Mouse (Mus musculus): ENCODE measurements at regions not wholly inside any gene's neighbourhood (a gene's known extent, or its start where the extent isn't known, plus 50 kb on each side); places are given as distances from the start of the nearest gene placed in this dataset.

DNA sequence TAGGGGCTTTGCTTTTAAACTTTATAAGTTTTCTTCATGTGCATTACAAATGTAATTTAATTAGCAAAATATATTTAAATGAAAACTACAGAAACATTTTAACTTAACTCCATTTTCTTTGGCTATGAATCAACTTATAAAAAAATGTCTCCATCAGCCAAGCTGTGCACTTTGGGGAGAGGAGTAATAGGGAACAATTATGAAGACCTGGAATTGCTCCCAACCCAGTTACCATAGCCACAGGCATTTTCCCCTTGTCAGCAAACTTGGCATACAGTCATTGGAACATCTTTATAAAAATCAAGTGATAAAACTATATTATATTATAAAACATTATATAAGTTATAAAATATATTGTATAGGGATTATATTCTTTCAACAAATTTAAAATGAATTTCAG, 65.0 kb downstream of the Atxn7l3b start:
- no peak for DNase-seq

DNA sequence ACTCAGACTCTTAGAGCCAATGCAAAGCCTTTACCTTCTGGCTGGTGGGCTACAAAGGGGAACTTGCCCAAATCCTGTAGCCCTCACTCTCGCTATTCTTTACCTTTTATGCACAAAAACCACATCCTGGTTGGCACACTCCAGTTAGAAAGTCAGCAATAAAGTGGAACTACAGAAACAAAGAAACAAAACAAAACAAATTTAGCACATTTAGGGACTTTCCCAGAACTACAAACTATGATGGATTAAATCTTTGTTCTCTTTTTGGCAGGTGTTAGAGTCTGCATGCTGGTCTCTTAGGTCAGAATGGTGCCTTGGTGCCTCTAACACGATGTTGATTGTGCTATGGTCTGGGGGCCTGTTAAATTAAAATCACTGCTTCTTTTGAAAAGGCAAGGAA, 65.4 kb downstream of the Atxn7l3b start:
- DNase-seq, result no peak

GRCm38 (mm10) chr10:112851997-112852396, 76.8 kb downstream of the Atxn7l3b start:
- DNase-seq, result no peak

- peak; percentile 5 for DNase-seq
These were observed 82.6 kb downstream of the Atxn7l3b start for GRCm38 (mm10) chr10:112846225-112846624.

- DNase-seq, result peak; percentile 9
These were observed 91.3 kb downstream of the Atxn7l3b start for GRCm38 (mm10) chr10:112837400-112838035.

DNA sequence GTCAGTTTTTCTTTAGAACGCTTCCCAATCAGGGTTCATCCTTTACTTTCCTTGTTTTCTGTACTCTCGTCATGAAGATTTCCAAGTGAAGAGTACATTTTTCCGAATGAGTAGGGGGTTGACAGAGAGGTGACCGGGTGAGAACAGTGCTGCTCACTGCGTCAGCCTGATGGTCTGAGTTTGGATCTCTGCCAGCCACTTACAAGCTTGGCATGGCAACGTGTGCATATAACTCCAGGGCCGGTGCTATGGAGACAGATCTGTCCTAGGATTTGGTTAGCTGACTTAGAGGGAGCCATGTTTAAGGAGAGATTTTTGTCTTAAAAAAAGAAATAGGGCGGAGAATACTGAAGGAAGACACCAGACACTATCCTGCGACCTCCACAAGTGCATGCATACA, 92.8 kb downstream of the Atxn7l3b start:
- DNase-seq, result no peak

DNA sequence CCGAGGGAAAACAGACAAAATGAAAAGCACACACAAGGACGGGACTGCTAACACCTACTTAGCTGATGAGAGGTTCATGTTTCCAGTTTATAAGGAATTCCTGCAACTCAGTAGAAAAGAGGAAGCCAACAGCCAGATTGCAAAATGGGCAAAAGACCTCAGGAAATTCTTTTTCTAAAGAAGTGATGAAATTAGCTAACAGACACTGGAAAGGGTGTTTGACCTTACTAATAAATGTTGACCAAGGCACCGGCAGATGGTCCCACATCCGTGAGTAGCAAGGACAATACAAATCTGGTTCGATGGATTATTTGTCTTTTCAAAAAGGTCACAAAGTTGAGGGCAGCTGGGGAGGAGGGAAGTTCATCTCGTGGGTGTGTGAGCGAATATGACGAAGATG, 93.3 kb downstream of the Atxn7l3b start:
- no peak for DNase-seq

DNA sequence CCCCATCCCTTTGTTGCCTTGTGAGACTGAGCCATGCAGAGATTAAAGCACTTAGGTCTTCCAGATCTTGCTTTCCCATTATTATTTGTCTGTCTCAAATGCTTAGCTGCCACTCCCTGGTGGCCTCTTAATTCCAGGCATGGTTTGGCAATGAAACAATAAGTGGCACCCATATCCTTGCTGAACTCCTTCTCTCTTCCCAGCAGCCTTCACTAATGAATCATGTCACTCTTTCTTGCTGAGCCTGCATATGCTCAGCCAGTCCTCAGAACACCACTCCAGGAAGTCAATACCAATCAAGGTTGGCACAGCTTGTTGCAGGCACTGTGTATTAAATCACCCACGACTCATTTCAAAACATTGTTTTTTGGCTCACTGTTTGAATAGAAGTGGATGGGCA, 118.6 kb downstream of the Atxn7l3b start:
- DNase-seq, result no peak

- peak; percentile 20 for DNase-seq
These were observed 125.2 kb downstream of the Atxn7l3b start for GRCm38 (mm10) chr10:112803557-112803956.

- peak; percentile 27 for DNase-seq
These were observed 127.2 kb downstream of the Atxn7l3b start for GRCm38 (mm10) chr10:112801560-112801959.

GRCm38 (mm10) chr10:112798603-112799002, 130.2 kb downstream of the Atxn7l3b start:
- DNase-seq, result no peak

GRCm38 (mm10) chr10:112798090-112798489, 130.7 kb downstream of the Atxn7l3b start:
- no peak for DNase-seq

- no peak for DNase-seq
These were observed 132.9 kb downstream of the Atxn7l3b start for GRCm38 (mm10) chr10:112795938-112796337.

DNA sequence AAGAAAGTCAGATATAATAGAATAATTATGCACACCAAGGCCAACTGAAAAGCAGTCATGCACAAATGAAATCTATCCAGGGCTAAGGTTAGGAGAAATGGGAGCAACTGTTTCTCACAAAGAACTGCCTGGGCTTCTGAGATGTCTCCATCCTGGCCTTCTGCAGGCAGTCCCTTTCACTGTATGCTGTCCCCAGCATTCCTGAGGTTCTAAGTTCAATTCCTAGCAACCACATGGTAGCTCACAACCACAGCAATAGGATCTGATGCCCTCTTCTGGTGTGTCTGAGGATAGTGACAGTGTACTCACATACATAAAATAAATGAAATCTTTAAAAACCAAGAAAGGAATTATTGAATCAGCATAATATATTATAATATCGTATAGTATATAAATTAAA, 133.3 kb downstream of the Atxn7l3b start:
- no peak for DNase-seq

DNA sequence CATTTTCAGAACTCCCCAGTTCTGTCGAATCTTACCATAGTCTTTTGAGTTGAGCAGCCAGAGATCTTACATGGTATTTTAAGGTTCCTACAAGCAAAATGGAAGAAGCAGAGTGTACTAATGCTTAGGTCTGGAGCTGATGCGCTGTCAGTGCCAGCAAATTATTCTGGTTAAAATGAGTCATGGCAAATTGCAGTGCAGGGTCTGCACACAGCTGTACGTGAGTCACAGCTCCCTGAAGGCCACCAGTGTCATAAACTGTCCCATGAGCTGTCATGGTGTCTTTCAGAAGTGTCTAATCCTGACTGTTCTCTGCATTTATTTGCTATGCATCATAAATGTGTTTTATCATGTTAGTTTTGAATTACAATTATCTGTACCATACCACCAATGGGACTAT, 140.6 kb downstream of the Atxn7l3b start:
- DNase-seq, result no peak

GRCm38 (mm10) chr10:112774262-112774661, 154.5 kb downstream of the Atxn7l3b start:
- no peak for DNase-seq

GRCm38 (mm10) chr10:112746683-112747082, 182.1 kb downstream of the Atxn7l3b start:
- peak; percentile 15 for DNase-seq

- no peak for DNase-seq
These were observed 185.3 kb downstream of the Atxn7l3b start for GRCm38 (mm10) chr10:112743527-112743926.

GRCm38 (mm10) chr10:112742123-112742522, 186.7 kb downstream of the Atxn7l3b start:
- no peak for DNase-seq

All from kidney, adult 9 months (tissue).